Mouse (Mus musculus) hindlimb bud, embryonic 11.5 days (tissue): Measurements from ENCODE around the gene Lrp2bp.

ENCODE experiments used
- DNase-seq: peaks from one replicate; pipeline ENCODE4 v3.0.0-alpha.2; 2012; ENCODE audit warnings: low read depth, low spot score; ENCODE audit errors: extremely low spot score

Lrp2bp gene

DNA sequence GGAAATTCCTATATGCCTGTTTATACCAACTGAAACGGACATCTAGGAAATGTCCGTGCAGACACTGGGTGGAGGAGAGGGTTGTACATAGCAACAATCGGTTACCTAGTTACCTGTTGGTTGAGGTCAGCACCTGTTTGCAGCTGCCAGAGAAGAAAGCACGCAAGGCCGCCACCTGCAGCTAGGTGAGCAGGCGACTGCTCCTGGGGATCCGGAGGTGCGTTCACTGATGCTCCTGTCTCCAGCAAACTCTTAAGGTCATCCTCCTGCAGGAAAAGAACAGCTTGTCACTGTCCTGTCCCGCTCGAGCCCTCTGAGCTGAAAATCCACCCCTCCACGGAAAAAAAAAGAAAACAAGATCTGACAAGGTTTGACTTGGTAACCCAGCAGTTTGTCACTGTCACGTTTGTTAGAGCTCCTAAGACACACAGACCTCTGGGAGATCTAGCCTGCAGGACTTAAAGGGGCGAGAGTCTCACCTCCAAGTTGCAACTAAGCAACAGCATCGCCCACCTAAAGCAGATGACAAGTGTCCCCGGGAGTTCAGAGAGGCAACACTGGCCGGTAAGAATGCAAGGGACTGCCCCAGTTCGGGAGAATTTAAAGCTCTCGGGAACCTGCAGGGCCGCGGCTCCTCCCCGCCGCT, at the start of gene Lrp2bp:
Gene Lrp2bp, plus strand, starts transcription at position 166 of the 646 bp plus-strand sequence.
- no peak for DNase-seq

GRCm38 (mm10) chr8:45950622-45951021, 48.5 kb upstream of the Lrp2bp start:
- DNase-seq, result no peak

GRCm38 (mm10) chr8:45970894-45971293, 28.2 kb upstream of the Lrp2bp start:
- no peak for DNase-seq

DNA sequence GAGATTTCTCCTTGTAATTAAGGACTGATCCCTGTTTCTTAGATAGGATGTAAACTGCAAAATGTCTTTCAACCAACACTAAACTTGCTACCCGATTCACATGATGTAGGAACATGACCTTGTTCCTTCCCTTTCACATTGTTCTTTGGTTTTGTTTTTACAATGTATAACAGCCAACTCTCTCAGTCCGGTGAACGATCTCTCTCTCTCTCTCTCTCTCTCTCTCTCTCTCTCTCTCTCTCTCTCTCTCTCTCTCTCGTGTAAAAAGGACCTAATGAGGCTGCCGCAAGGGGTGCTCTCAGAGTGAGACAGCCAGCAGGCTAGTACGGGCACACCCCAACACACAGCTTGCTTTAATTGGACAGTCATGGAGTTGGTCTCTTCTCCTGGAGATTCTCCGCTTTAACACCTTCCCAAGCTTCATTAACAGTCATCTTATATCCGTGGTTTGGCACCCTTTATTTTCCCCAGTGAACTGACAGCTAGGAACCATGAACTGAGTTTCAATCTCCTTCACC, 25.1 kb upstream of the Lrp2bp start:
- DNase-seq, result no peak

DNA sequence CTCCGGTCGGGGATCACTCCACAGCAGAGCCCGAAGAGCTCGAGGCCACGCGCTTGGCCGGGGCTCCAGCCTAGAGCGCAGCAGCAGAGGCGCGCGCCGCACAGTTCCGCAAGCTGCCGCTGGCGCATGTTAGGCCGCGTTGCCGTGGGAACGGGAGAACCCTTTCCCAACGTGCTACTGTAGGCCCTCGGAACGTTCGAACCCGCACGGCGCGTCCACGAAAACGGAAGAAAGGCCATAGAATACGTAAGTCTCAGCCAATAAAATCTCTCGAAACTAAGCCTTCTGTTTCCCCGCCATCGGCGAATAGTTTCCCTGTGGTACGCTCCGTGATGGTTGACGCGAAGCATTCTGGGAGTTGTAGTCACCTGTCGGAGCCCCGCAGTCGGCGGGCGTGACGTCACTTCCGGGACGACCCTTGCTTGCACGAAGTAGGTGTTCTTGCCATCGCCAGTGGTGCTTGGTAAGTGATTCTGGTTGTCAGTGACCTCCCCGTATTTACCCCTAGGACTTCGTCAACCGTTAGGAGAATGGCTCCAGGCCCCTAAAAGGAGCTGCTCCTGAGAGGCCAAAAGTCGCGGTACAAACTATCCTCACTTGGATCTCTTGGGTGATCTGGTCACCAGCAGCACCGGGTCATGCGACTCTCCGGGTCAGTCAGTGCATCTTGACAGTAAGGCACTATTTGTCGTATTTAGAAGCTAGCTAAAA, 23.8 kb upstream of the Lrp2bp start, which contains the start of the genes 1700029J07Rik and Ufsp2:
Gene 1700029J07Rik, minus strand, starts transcription at position 127 of the 711 bp plus-strand sequence.
Gene Ufsp2, plus strand, starts transcription at position 403 of the 711 bp plus-strand sequence.
- DNase-seq, result peak; percentile 98

DNA sequence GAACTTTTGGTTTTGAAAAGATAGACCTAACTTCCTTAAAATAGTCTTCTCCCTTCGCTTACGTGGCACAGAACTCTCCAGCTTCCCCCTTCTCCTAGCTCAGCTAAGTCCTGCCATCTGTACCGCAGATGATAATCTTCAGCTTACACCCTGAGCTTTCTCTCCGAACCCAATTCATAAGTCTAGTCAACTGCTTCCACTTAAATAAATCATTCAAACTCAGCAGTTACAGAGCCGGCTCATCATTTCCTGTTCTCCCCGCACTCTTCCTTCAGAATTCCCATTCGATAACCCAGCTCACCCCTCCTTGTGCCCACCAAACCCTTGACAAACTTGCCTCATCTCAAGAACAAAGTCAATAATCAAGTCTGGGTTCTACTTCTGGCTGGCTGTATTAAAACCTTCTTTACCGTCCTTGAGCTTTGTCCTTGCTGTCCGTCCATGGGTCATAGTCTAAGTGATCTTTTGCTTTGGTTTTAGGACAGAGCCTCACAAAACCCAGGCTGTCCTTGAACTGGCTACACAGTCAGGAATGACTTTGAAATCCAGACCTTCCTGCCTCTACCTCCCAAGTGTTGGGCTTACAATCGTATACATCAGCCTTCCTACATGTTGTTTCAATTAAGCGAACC, 23.1 kb upstream of the Lrp2bp start:
- DNase-seq, result no peak

- DNase-seq, result no peak
Measured at GRCm38 (mm10) chr8:45986665-45987064, 12.4 kb upstream of the Lrp2bp start.

DNA sequence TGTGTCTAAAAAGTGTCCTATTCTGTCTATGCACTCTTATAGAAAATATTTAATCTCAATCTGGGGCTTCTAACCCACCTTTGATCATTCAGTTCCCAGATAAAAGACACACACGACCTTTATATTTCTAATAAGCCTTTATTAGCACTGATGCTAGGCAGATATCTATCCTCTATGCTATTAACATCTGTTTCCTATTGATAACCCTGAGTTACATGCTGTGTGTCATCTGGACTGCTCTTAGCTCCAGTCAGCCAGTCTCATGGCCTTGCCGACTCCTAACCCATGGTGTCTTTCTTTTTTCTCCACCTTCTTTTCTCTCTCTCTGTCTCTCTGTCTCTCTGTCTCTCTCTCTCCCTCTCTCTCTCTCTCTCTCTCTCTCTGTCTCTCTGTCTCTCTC, 10.9 kb upstream of the Lrp2bp start:
- DNase-seq, result no peak

GRCm38 (mm10) chr8:45990631-45991310, 8.3 kb upstream of the Lrp2bp start:
- no peak for DNase-seq

GRCm38 (mm10) chr8:45994111-45994510, 5.0 kb upstream of the Lrp2bp start:
- no peak for DNase-seq

DNA sequence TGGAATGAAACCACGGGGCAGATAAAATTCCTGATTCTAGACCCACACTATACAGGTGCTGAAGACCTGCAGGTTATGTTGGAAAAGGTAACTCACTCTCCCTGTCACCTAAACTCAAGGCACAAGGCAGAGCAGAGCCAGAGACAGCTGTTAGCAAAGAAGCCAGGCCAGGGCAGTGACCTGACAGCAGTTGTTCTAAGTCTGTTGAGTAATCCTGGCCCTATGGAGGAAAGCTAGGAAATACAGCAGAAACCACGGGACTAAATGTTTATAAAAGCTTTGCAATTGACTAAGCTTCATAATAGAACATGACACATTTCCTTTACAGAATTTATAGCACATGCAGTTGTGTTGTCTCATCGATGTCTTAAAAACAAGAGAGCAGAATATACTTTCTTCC, 3.5 kb upstream of the Lrp2bp start:
- DNase-seq, result no peak

GRCm38 (mm10) chr8:45998228-45998627, 875 bp upstream of the Lrp2bp start:
- DNase-seq, result no peak

DNA sequence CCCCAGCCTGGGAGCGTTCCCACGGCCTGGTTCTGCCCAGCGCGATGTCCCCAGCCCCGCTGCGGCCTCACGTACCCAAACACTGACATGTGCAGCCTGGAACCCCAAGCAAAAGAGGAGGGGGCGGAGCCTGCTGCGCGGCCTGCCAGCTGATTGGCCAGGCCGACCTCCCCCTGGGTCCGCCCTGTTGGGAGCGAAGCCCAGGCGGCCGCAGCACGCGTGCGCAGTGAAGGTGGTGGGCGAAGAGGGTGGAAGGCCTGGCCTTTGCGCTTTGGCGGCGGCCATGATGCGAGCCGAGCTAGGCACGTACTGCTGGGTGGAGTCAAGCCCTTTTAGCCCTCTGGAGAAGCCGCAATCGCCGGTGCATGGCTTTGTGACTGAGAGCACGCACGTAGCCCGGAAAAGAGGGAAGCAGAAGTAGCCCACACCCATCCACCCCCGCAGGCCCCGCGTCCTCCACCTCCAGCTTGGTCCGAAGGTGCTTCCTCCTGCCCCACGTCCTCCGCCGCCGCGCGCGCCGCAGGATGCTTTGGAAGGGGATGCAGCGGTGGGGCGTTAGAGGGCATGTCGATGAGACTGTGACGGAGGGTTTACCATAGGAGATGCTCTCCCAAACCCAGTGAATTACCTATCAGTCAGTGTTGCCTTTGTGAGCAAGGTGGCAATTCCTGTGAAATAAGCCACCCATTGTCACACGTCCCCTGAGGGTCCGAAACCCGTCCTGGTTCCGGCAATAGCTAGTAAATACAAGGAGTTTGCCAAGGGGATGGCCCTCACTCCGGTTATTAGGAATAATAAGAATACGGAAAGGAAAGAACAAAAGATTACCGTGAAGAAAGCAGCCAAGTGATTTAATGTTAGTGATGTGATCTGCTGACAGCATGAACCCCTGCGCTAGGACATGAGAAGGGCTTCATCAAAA, 942 bp downstream of the Lrp2bp start:
- DNase-seq, result peak; percentile 90

DNA sequence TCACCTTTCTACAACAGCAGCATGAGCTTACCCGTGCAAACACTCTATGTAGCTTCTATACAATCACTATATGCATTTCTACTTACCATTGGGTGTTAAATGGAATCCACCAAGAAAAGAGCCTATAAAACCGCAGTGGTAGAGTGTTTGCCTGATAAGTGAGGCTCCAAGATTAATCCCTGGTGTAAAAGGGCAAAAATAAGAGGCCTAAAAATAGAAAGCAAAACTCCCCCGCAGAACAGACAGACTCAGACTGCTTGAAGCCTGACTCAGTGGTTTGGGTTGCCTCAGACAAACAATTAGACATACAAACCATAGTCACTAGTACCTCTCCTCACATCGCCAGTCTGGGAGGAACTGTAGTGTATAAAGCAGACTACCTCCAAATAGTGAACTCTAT, 6.5 kb downstream of the Lrp2bp start, which contains the start of gene Ankrd37:
Gene Ankrd37, minus strand, starts transcription at position 112 of the 400 bp plus-strand sequence.
- no peak for DNase-seq

DNA sequence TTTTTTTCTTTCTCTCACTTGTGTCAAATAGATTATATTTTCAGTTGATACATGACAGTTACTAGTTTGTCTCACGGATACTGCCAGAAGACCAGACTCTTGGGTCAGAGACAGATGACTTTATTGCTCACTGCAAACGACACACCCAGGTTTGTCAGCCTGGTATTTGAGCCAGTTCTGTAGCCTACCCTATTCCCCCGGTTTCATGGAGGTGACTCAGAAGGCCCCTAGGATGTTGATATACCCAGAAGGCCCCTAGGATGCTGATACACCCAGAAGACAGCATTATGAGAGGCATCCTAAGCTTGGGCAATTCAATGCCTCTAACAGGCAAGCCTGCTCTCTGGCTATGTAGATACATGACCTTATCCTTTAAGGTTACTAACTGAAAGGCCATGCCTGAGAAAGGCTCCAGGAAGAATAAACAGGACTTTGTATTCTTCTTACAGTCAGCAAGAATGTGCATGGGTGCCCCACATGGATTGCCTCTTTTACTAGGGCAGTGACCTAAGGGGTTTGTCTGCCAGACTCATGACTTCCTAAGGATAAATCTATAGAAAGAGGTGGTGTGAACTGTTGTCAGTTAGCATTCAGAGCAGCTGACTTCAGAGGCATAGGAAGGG, 8.1 kb downstream of the Lrp2bp start:
- DNase-seq, result no peak

DNA sequence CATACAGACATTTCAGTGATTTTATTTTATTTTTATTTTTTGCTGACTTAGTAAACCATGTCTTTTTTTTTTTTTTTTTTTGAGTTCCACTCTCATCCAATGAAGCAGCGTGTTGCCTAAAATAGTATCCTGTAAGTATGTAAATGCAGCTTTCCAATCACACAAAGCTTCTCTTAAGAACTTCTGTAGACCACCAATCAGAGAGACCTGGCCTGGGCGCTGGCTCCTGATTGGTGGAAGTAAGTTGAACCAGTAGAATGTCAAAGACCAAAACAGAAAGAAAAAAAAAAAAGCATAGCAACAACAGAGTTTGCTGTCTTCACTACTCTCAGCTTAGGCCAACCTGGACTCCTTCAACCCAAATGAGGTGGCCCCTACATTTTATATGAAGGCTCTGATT, 11.2 kb downstream of the Lrp2bp start:
- DNase-seq, result no peak

GRCm38 (mm10) chr8:46010746-46011680, 11.9 kb downstream of the Lrp2bp start:
- no peak for DNase-seq

- no peak for DNase-seq
Measured at GRCm38 (mm10) chr8:46022203-46022602, 23.1 kb downstream of the Lrp2bp start.
